8 mouse cellular contexts compared by ENCODE assay signal in the genomic region with DNA sequence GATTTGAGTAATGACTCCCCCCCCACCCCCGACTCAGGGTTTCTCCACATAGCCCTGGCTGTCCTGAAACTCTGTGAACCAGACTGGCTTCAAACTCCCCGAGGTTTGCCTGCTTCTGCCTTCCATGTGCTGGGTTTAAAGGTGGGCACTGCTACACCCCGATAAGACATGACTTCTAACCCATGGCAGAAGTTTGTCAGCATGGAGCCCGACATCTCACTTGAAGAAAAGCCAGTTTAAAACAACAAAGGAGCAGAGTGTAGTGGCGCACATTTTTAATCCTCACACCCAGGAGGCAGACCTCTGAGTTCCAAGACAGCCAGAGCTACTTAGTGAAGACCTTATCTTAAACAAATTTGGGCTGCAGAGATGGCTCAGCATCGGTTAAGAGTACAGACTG. TPM values are rescaled to one million over a fixed set of nuclear protein-coding genes. Genes with fewer than 3 reads are reported as not detected.
DNase-seq lines count a peak whose midpoint lies in the region; ATAC-seq and TF ChIP-seq lines count a peak whose summit lies in the region.

No protein-coding gene starts in this region.

- WGBS in kidney, embryonic 16.5 days, result 36% methylated on average over 6 of the region's 6 CpGs
- WGBS in hindbrain, embryonic 15.5 days, result 35% methylated on average over 6 of the region's 6 CpGs
- WGBS in midbrain, embryonic 15.5 days, result 30% methylated on average over 6 of the region's 6 CpGs

- no peaks in the 10 kb centered on the region for H3K9me3 ChIP-seq in kidney, embryonic 16.5 days (ENCODE audit: low read length)
- no peaks in the 10 kb centered on the region for H3K9me3 ChIP-seq in hindbrain, embryonic 15.5 days
- H3K9me3 ChIP-seq in midbrain, embryonic 15.5 days, result no peaks in the 10 kb centered on the region

- H3K27ac ChIP-seq in kidney, embryonic 16.5 days (ENCODE audit: low read length), result no peak overlapping the region
- H3K27ac ChIP-seq in cortical plate, adult 2 months (ENCODE audit: insufficient read depth, low read length), result no peak overlapping the region
- 0 out of 2 replicates have a peak overlapping the region, but pooled peaks have one; percentile 91 for H3K27ac ChIP-seq in hindbrain, embryonic 15.5 days (replicated peaks)
- H3K27ac ChIP-seq in midbrain, embryonic 15.5 days, result peak overlapping the region; percentile 85; the same call in 1 of the 2 replicates

- peak overlapping the region; percentile 75 for H3K9ac ChIP-seq in kidney, embryonic 16.5 days (replicated peaks; ENCODE audit: low read length)
- peak overlapping the region; percentile 76 for H3K9ac ChIP-seq in hindbrain, embryonic 15.5 days
- peak overlapping the region; percentile 68; the same call in 1 of the 2 replicates for H3K9ac ChIP-seq in midbrain, embryonic 15.5 days

- no peak for DNase-seq in kidney, adult 9 months
- DNase-seq in adrenal gland, adult (ENCODE audit: inconsistent age in 2 of 2, low spot score in 1 of 2), result no peak
- no peak for DNase-seq in Muller cell, postnatal 12 days (ENCODE audit: inconsistent ontology term)

- TF ChIP-seq CTCF in cortical plate, adult 2 months (IDR thresholded peaks at IDR 0.05; ENCODE audit: extremely low read depth, insufficient read depth, low read length), result no peak

- peaks cover 12% of the 10 kb centered on the region for H3K36me3 ChIP-seq in kidney, embryonic 16.5 days (ENCODE audit: insufficient read depth, low read length)
- peaks cover 20% of the 10 kb centered on the region for H3K36me3 ChIP-seq in hindbrain, embryonic 15.5 days
- peaks cover 9% of the 10 kb centered on the region; the same call in 1 of the 2 replicates for H3K36me3 ChIP-seq in midbrain, embryonic 15.5 days (replicated peaks)

- no peak for ATAC-seq in kidney, embryonic 16.5 days (ENCODE audit: low FRiP score, low TSS enrichment)
- ATAC-seq in hindbrain, embryonic 15.5 days (ENCODE audit: low FRiP score, low read depth), result no peak
- ATAC-seq in midbrain, embryonic 15.5 days (replicated peaks), result no peak
- ATAC-seq in monocyte, adult 5-6 weeks (replicated peaks; ENCODE audit: insufficient number of reproducible peaks, low FRiP score, low TSS enrichment, poor library complexity, severe bottlenecking), result no peak

- no peak for TF ChIP-seq POLR2A in cortical plate, adult 2 months (IDR thresholded peaks at IDR 0.05; ENCODE audit: extremely low read depth, insufficient read depth, low read length)

- H3K4me2 ChIP-seq in kidney, embryonic 16.5 days (replicated peaks; ENCODE audit: low read depth, low read length), result peak overlapping the region; percentile 88
- H3K4me2 ChIP-seq in hindbrain, embryonic 15.5 days, result peak overlapping the region; percentile 88
- H3K4me2 ChIP-seq in midbrain, embryonic 15.5 days, result peak overlapping the region; percentile 67

- peak overlapping the region; percentile 77 for H3K4me3 ChIP-seq in kidney, embryonic 16.5 days (ENCODE audit: low read length)
- peak overlapping the region; percentile 76; the same call in 1 of the 2 replicates for H3K4me3 ChIP-seq in cortical plate, adult 2 months (ENCODE audit: insufficient read depth, low read length)
- H3K4me3 ChIP-seq in hindbrain, embryonic 15.5 days, result peak overlapping the region; percentile 71
- H3K4me3 ChIP-seq in midbrain, embryonic 15.5 days, result peak overlapping the region; percentile 74

- H3K27me3 ChIP-seq in kidney, embryonic 16.5 days (ENCODE audit: insufficient read depth, low read length), result no peaks in the 10 kb centered on the region
- no peaks in the 10 kb centered on the region for H3K27me3 ChIP-seq in hindbrain, embryonic 15.5 days
- 0 out of 2 replicates have a peak, but pooled peaks cover 2% of the 10 kb centered on the region for H3K27me3 ChIP-seq in midbrain, embryonic 15.5 days (replicated peaks)

- H3K4me1 ChIP-seq in kidney, embryonic 16.5 days (ENCODE audit: insufficient read depth, low read length), result peaks cover 13% of the 10 kb centered on the region
- H3K4me1 ChIP-seq in cortical plate, adult 2 months (ENCODE audit: control insufficient read depth, insufficient read depth, low read length), result no peaks in the 10 kb centered on the region
- peaks cover 22% of the 10 kb centered on the region for H3K4me1 ChIP-seq in hindbrain, embryonic 15.5 days (replicated peaks)
- H3K4me1 ChIP-seq in midbrain, embryonic 15.5 days, result peaks cover 21% of the 10 kb centered on the region

RNA-seq across cellular contexts. Expression of a gene that starts 0.7 kb away (rescaled TPM):
- polyA plus RNA-seq in kidney, embryonic 16.5 days (2015; fragmentation: Nextera tagmentation; extraction: Ambion mirVana), result 77.6 and 82.1 TPM in 2 replicates
- polyA plus RNA-seq in cortical plate, adult 2 months (2012; rRNA removed), result 85.5 and 85.8 TPM in 2 replicates
- polyA plus RNA-seq in hindbrain, embryonic 15.5 days (2015; fragmentation: Nextera tagmentation; extraction: Ambion mirVana), result 88.4 and 101 TPM in 2 replicates
- 98.4 and 108 TPM in 2 replicates for polyA plus RNA-seq in midbrain, embryonic 15.5 days (2015; fragmentation: Nextera tagmentation; extraction: Ambion mirVana)
- 154 to 190 TPM (median 179 TPM) in 3 replicates for total RNA-seq in monocyte, adult 5-6 weeks (2017)

RNA-seq across cellular contexts. Expression of a gene that starts 16.9 kb away (rescaled TPM):
- polyA plus RNA-seq in kidney, embryonic 16.5 days (2015; fragmentation: Nextera tagmentation; extraction: Ambion mirVana), result 9.0 and 10.5 TPM in 2 replicates
- 8.7 and 11.7 TPM in 2 replicates for polyA plus RNA-seq in cortical plate, adult 2 months (2012; rRNA removed)
- 16.3 and 18.2 TPM in 2 replicates for polyA plus RNA-seq in hindbrain, embryonic 15.5 days (2015; fragmentation: Nextera tagmentation; extraction: Ambion mirVana)
- 20.6 and 20.9 TPM in 2 replicates for polyA plus RNA-seq in midbrain, embryonic 15.5 days (2015; fragmentation: Nextera tagmentation; extraction: Ambion mirVana)
- total RNA-seq in monocyte, adult 5-6 weeks (2017), result 23.8 to 24.6 TPM (median 24.2 TPM) in 3 replicates

RNA-seq across cellular contexts. Expression of a gene that starts 21.8 kb away (rescaled TPM):
- 457 and 461 TPM in 2 replicates for polyA plus RNA-seq in kidney, embryonic 16.5 days (2015; fragmentation: Nextera tagmentation; extraction: Ambion mirVana)
- 206 and 211 TPM in 2 replicates for polyA plus RNA-seq in cortical plate, adult 2 months (2012; rRNA removed)
- 1,345 and 1,399 TPM in 2 replicates for polyA plus RNA-seq in hindbrain, embryonic 15.5 days (2015; fragmentation: Nextera tagmentation; extraction: Ambion mirVana)
- 1,600 and 1,616 TPM in 2 replicates for polyA plus RNA-seq in midbrain, embryonic 15.5 days (2015; fragmentation: Nextera tagmentation; extraction: Ambion mirVana)
- 230 to 253 TPM (median 234 TPM) in 3 replicates for total RNA-seq in monocyte, adult 5-6 weeks (2017)

RNA-seq across cellular contexts. Expression of a gene that starts 30.1 kb away (rescaled TPM):
- polyA plus RNA-seq in kidney, embryonic 16.5 days (2015; fragmentation: Nextera tagmentation; extraction: Ambion mirVana), result 28.4 and 31.5 TPM in 2 replicates
- not detected in 2 replicates for polyA plus RNA-seq in cortical plate, adult 2 months (2012; rRNA removed)
- polyA plus RNA-seq in hindbrain, embryonic 15.5 days (2015; fragmentation: Nextera tagmentation; extraction: Ambion mirVana), result 0.17 and 0.24 TPM in 2 replicates
- polyA plus RNA-seq in midbrain, embryonic 15.5 days (2015; fragmentation: Nextera tagmentation; extraction: Ambion mirVana), result 0.09 and 0.42 TPM in 2 replicates
- total RNA-seq in monocyte, adult 5-6 weeks (2017), result 0.39 TPM in 1 of 3 replicates, not detected in the others

RNA-seq across cellular contexts. Expression of a gene that starts 43.7 kb away (rescaled TPM):
- polyA plus RNA-seq in kidney, embryonic 16.5 days (2015; fragmentation: Nextera tagmentation; extraction: Ambion mirVana), result 939 and 944 TPM in 2 replicates
- polyA plus RNA-seq in cortical plate, adult 2 months (2012; rRNA removed), result 329 and 331 TPM in 2 replicates
- 917 and 959 TPM in 2 replicates for polyA plus RNA-seq in hindbrain, embryonic 15.5 days (2015; fragmentation: Nextera tagmentation; extraction: Ambion mirVana)
- polyA plus RNA-seq in midbrain, embryonic 15.5 days (2015; fragmentation: Nextera tagmentation; extraction: Ambion mirVana), result 990 and 1,015 TPM in 2 replicates
- total RNA-seq in monocyte, adult 5-6 weeks (2017), result 356 to 417 TPM (median 357 TPM) in 3 replicates

Comparison
In these comparisons a context has a peak if more than half of its experiments do, and no peak if none do; other contexts are left out.
1. H3K27ac ChIP-seq: peak in hindbrain, embryonic 15.5 days (single experiment) and midbrain, embryonic 15.5 days (single experiment); none in kidney, embryonic 16.5 days (single experiment) and cortical plate, adult 2 months (single experiment).
2. Peak in every context shown above with its lines, with median percentiles within 50 percentile points of each other: H3K4me2 ChIP-seq, H3K4me3 ChIP-seq and H3K9ac ChIP-seq.